Mouse (Mus musculus) megakaryocyte, embryonic 14.5 days (primary cell): ENCODE measurements at regions not wholly inside any gene's neighbourhood (a gene's known extent, or its start where the extent isn't known, plus 50 kb on each side); places are given as distances from the start of the nearest gene placed in this dataset.

Source experiments
- H3K27me3 ChIP-seq: replicated peaks from 2 replicates; pipeline ENCODE3; 2012; ENCODE audit warnings: inconsistent platforms
- H3K36me3 ChIP-seq: replicated peaks from 2 replicates; pipeline ENCODE3; 2012; ENCODE audit warnings: low read length, inconsistent platforms, mixed read lengths
- H3K4me1 ChIP-seq: 2 replicates; pipeline ENCODE4 v1.6.1; 2012; ENCODE audit warnings: inconsistent platforms
- H3K4me3 ChIP-seq: replicated peaks from 2 replicates; pipeline ENCODE3; 2012; ENCODE audit warnings: moderate library complexity, mild to moderate bottlenecking, inconsistent platforms
- H3K9me3 ChIP-seq: 2 replicates; pipeline ENCODE4 v1.6.1; 2012; ENCODE audit warnings: inconsistent platforms
- FLI1 ChIP-seq: IDR thresholded peaks from 2 replicates; pipeline ENCODE4 v1.6.1; 2012; ENCODE audit warnings: low read length, inconsistent platforms, mixed read lengths
- GATA1 ChIP-seq: IDR thresholded peaks from 3 replicates; pipeline ENCODE4 v1.6.1; 2012; ENCODE audit warnings: mixed read lengths, low read length, inconsistent platforms, borderline replicate concordance

DNA sequence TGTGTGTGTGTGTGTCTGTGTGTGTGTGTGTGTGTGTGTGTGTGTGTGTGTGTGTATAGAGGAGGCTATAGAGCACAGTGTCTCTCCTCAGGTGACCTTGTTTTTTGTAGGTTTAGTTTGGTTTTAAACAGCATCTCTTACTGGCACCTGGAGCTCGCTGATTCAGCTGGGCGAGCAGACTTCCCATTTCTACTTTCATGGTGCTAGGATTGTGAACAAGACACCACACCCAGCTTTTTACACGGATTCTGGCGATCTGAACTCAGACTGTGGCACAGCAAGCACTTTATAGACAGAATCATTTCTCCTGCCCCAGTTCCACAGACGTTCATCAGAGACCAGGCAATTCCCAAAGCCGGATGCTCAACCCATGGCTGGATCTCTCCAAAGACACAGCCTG lies 177.0 kb downstream of the Irs2 start:
- Histone ChIP-seq H3K9me3 (no peaks in the 10 kb centered on the region), H3K36me3 (no peaks in the 10 kb centered on the region), H3K4me1 (peaks cover 54% of the 10 kb centered on the region), H3K4me3 (no peak overlapping the region), H3K27me3 (peaks cover 84% of the 10 kb centered on the region)
- TF ChIP-seq GATA1, result no peak
- no peak for TF ChIP-seq FLI1

DNA sequence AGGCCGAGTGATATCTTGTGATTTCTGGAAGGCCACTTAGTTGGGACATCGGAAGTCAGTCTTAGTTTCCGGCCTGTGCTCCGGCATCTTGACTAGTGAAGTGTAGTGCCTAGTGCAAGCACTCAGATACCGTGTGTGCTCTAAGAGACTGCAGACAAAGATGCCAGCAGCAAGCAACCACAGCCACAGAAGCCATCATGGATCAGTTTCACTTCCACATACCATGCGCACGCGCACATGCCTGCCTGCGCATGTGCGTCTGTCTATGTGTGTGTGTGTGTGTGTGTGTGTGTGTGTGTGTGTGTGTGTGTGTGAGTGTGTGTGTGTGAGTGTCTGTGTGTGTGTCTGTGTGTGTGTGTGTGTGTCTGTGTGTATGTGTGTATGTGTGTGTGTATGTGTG lies 177.4 kb downstream of the Irs2 start:
- Histone ChIP-seq H3K27me3 (peaks cover 84% of the 10 kb centered on the region), H3K9me3 (no peaks in the 10 kb centered on the region), H3K36me3 (no peaks in the 10 kb centered on the region), H3K4me3 (no peak overlapping the region), H3K4me1 (peaks cover 50% of the 10 kb centered on the region)
- no peak for TF ChIP-seq FLI1
- no peak for TF ChIP-seq GATA1

- Histone ChIP-seq H3K4me3 (no peak overlapping the region), H3K4me1 (peaks cover 31% of the 10 kb centered on the region)
- no peak for TF ChIP-seq GATA1
- no peak for TF ChIP-seq FLI1
These were observed 179.7 kb downstream of the Irs2 start for GRCm38 (mm10) chr8:10828580-10828979.

DNA sequence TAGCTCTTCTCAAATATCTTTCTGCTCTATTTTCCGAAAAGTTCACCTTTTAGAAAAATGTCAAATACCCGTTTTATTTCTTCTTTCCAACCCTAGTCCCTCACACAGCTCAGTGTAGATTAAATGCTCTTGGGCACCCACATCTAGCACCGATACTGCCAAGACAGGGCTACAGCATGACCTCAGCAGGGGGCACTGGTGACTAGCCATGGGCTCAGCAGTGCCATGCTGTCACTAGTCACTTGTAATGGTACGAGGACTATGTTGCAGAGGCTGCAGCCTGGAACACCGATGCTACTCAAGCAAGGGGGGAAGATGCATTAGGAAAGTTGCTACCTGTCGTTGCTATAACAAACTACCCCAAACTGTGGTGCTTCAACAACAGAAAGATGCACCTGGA lies 180.7 kb downstream of the Irs2 start:
- H3K36me3 ChIP-seq, result no peaks in the 10 kb centered on the region
- H3K4me3 ChIP-seq, result no peak overlapping the region
- TF ChIP-seq GATA1 (no peak), FLI1 (no peak)
- H3K4me1 ChIP-seq, result peaks cover 24% of the 10 kb centered on the region
- peaks cover 82% of the 10 kb centered on the region for H3K27me3 ChIP-seq
- no peaks in the 10 kb centered on the region for H3K9me3 ChIP-seq

More at GRCm38 (mm10) chr8:10828580-10828979, 179.7 kb downstream of the Irs2 start:
- peaks cover 84% of the 10 kb centered on the region for H3K27me3 ChIP-seq
- no peaks in the 10 kb centered on the region for H3K9me3 ChIP-seq
- no peaks in the 10 kb centered on the region for H3K36me3 ChIP-seq

- TF ChIP-seq FLI1 (no peak), GATA1 (no peak)
- Histone ChIP-seq H3K9me3 (no peaks in the 10 kb centered on the region), H3K4me1 (peaks cover 11% of the 10 kb centered on the region; the same call in 1 of the 2 replicates), H3K36me3 (no peaks in the 10 kb centered on the region), H3K27me3 (peaks cover 77% of the 10 kb centered on the region), H3K4me3 (no peak overlapping the region)
These were observed 182.3 kb downstream of the Irs2 start for GRCm38 (mm10) chr8:10825981-10826380.

GRCm38 (mm10) chr8:10825192-10825926 lies 182.9 kb downstream of the Irs2 start:
- Histone ChIP-seq H3K4me1 (peaks cover 11% of the 10 kb centered on the region; the same call in 1 of the 2 replicates), H3K4me3 (no peak overlapping the region), H3K9me3 (no peaks in the 10 kb centered on the region; the same call in 1 of the 2 replicates), H3K36me3 (no peaks in the 10 kb centered on the region), H3K27me3 (peaks cover 75% of the 10 kb centered on the region)
- TF ChIP-seq FLI1, result no peak

GRCm38 (mm10) chr8:10821901-10822300 lies 186.4 kb downstream of the Irs2 start:
- no peak for TF ChIP-seq GATA1
- no peak for TF ChIP-seq FLI1
- no peaks in the 10 kb centered on the region for H3K4me1 ChIP-seq
- no peaks in the 10 kb centered on the region; the same call in 1 of the 2 replicates for H3K9me3 ChIP-seq
- H3K36me3 ChIP-seq, result no peaks in the 10 kb centered on the region
- no peak overlapping the region for H3K4me3 ChIP-seq
- peaks cover 69% of the 10 kb centered on the region for H3K27me3 ChIP-seq

DNA sequence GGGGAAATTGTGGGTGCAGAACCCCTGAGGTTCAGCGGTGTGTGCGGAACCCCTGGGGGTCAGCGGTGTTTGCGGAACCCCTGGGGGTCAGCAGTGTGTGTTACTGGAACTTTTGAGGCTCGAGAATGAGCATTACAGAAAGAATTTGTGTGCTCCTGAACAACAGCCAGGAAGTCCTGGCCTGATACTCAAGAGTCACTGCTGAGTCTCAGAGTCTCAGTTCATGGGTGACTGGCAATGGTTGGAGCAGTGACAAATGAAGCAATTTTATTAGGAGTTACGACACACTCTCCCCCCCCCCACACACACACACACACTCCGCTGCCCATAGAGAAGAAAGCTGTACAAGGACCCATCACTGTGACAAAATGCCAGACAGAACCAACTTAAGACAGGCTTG lies 193.8 kb downstream of the Irs2 start:
- no peaks in the 10 kb centered on the region for H3K9me3 ChIP-seq
- H3K4me3 ChIP-seq, result no peak overlapping the region
- peaks cover 68% of the 10 kb centered on the region for H3K27me3 ChIP-seq
- TF ChIP-seq FLI1 (no peak), GATA1 (no peak)
- H3K4me1 ChIP-seq, result no peaks in the 10 kb centered on the region
- no peaks in the 10 kb centered on the region for H3K36me3 ChIP-seq

- peaks cover 61% of the 10 kb centered on the region for H3K27me3 ChIP-seq
- no peaks in the 10 kb centered on the region for H3K36me3 ChIP-seq
- H3K9me3 ChIP-seq, result no peaks in the 10 kb centered on the region
- H3K4me1 ChIP-seq, result no peaks in the 10 kb centered on the region
- TF ChIP-seq GATA1, result no peak
- no peak overlapping the region for H3K4me3 ChIP-seq
These were observed 196.1 kb downstream of the Irs2 start for GRCm38 (mm10) chr8:10812060-10812670.

DNA sequence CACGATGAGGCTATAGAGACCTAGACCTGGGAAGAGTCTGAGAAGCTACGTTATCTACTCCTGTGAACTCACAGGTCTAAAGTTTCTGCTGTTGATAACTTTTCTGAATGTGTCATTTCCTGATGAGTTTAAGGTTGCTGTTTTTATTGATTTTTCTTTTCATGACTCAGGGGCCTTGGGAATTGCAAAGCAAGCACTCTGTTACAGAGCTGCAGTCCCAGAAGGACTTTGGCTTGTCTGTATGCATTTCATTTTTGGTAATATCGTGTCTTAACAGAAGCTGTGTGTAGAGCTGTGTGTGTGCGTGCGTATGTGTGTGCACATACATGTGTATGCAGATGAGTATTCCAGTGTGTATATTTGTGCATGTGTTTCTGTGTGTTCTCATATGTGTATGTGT lies 201.2 kb downstream of the Irs2 start:
- H3K36me3 ChIP-seq, result no peaks in the 10 kb centered on the region
- TF ChIP-seq FLI1 (no peak), GATA1 (no peak)
- no peak overlapping the region for H3K4me3 ChIP-seq
- no peaks in the 10 kb centered on the region for H3K9me3 ChIP-seq
- H3K27me3 ChIP-seq, result peaks cover 59% of the 10 kb centered on the region
- H3K4me1 ChIP-seq, result peaks cover 3% of the 10 kb centered on the region; the same call in 1 of the 2 replicates
